Mouse (Mus musculus) cerebellum, adult 11 months (tissue): ENCODE measurements around the gene Rnf213.
"Not testable (repeated sequence)": the region's sequence is repeated elsewhere in the genome, so short reads cannot be mapped to it uniquely, and the experiment has no call there.

Experiments used
- DNase-seq: peaks from one replicate; pipeline ENCODE4 v3.0.0; 2022

Gene Rnf213

GRCm38 (mm10) chr11:119392800-119393482 lies at the start of gene Rnf213:
Gene Rnf213, plus strand, starts transcription at chr11:119393100.
- no peak for DNase-seq

GRCm38 (mm10) chr11:119344178-119344577 lies 48.7 kb upstream of the Rnf213 start:
- DNase-seq = no peak

- no peak for DNase-seq
These were observed 48.0 kb upstream of the Rnf213 start for GRCm38 (mm10) chr11:119344865-119345264.

- DNase-seq = no peak
These were observed 45.8 kb upstream of the Rnf213 start for GRCm38 (mm10) chr11:119347125-119347524.

GRCm38 (mm10) chr11:119352113-119352512 lies 40.8 kb upstream of the Rnf213 start:
- no peak for DNase-seq

GRCm38 (mm10) chr11:119353946-119354345 lies 39.0 kb upstream of the Rnf213 start:
- DNase-seq = peak; percentile 26

- DNase-seq = peak; percentile 22
These were observed 38.0 kb upstream of the Rnf213 start for GRCm38 (mm10) chr11:119354798-119355442.

GRCm38 (mm10) chr11:119355443-119356385 lies 37.2 kb upstream of the Rnf213 start, which contains the start of the genes Sgsh and Slc26a11:
Gene Sgsh, minus strand, starts transcription at chr11:119355536.
Gene Slc26a11, plus strand, starts transcription at chr11:119355557.
- DNase-seq = peak; percentile 77

GRCm38 (mm10) chr11:119359089-119359488 lies 33.8 kb upstream of the Rnf213 start:
- DNase-seq = no peak

GRCm38 (mm10) chr11:119362769-119363533 lies 29.9 kb upstream of the Rnf213 start:
- DNase-seq = no peak

- DNase-seq = peak; percentile 63
These were observed 29.3 kb upstream of the Rnf213 start for GRCm38 (mm10) chr11:119363534-119364145.

- no peak for DNase-seq
These were observed 17.5 kb upstream of the Rnf213 start for GRCm38 (mm10) chr11:119375425-119375824.

- DNase-seq = no peak
These were observed 15.6 kb upstream of the Rnf213 start for GRCm38 (mm10) chr11:119377326-119377725.

GRCm38 (mm10) chr11:119378551-119378950 lies 14.3 kb upstream of the Rnf213 start:
- no peak for DNase-seq

- no peak for DNase-seq
These were observed 11.1 kb upstream of the Rnf213 start for GRCm38 (mm10) chr11:119381631-119382337.

- DNase-seq = no peak
These were observed 10.5 kb upstream of the Rnf213 start for GRCm38 (mm10) chr11:119382338-119382850.

GRCm38 (mm10) chr11:119384904-119385303 lies 8.0 kb upstream of the Rnf213 start:
- DNase-seq = no peak

- no peak for DNase-seq
These were observed 6.6 kb upstream of the Rnf213 start for GRCm38 (mm10) chr11:119386306-119386705.

- DNase-seq = not testable (repeated sequence)
These were observed 5.6 kb upstream of the Rnf213 start for GRCm38 (mm10) chr11:119387273-119387672.

GRCm38 (mm10) chr11:119389851-119390270 lies 3.0 kb upstream of the Rnf213 start:
- peak; percentile 39 for DNase-seq
